Mouse (Mus musculus) liver, embryonic 16.5 days (tissue): ENCODE data around the gene Actn3. TPM values are rescaled to one million over a fixed set of nuclear protein-coding genes. Genes with fewer than 3 reads are reported as not detected.

ENCODE experiments used
- ATAC-seq: fragments of 200-750 bp; cut with Nextera tagmentation; 2 replicates; pipeline ENCODE4 v1.8.0; 2017; ENCODE audit warnings: low read depth, mild to moderate bottlenecking, moderate number of reproducible peaks, moderate library complexity
- H3K27ac ChIP-seq: fragments of 300-500 bp; sonication (generic); 2 replicates; pipeline ENCODE4 v1.5.1; 2014; ENCODE audit warnings: mild to moderate bottlenecking, low read length
- H3K27me3 ChIP-seq: fragments of 300-500 bp; sonication (generic); 2 replicates; pipeline ENCODE4 v1.6.1; 2014; ENCODE audit warnings: low read depth, low read length, mixed read lengths; ENCODE audit not compliant: control insufficient read depth, insufficient read depth
- H3K36me3 ChIP-seq: fragments of 300-500 bp; sonication (generic); 2 replicates; pipeline ENCODE4 v1.6.1; 2014; ENCODE audit warnings: mild to moderate bottlenecking; ENCODE audit not compliant: control insufficient read depth, insufficient read depth
- H3K4me1 ChIP-seq: fragments of 300-500 bp; sonication (generic); 2 replicates; pipeline ENCODE4 v1.6.1; 2014; ENCODE audit warnings: low read depth, low read length, mixed read lengths; ENCODE audit not compliant: control insufficient read depth
- H3K4me2 ChIP-seq: fragments of 300-500 bp; sonication (generic); 2 replicates; pipeline ENCODE4 v1.6.1; 2014; ENCODE audit warnings: low read depth, low read length, mixed read lengths
- H3K4me3 ChIP-seq: fragments of 300-500 bp; sonication (generic); 2 replicates; pipeline ENCODE4 v1.5.1; 2014; ENCODE audit warnings: low read depth, mild to moderate bottlenecking, low read length
- H3K9ac ChIP-seq: fragments of 300-500 bp; sonication (generic); 2 replicates; pipeline ENCODE4 v1.6.1; 2014; ENCODE audit warnings: low read depth, low read length
- H3K9me3 ChIP-seq: fragments of 300-500 bp; sonication (generic); replicated peaks from 2 replicates; pipeline ENCODE4 v1.6.1; 2016; ENCODE audit warnings: low read length; ENCODE audit not compliant: control insufficient read depth
- WGBS: fragments of 180-500 bp; shearing (Covaris S2); extraction: QIAGEN DNeasy Blood & Tissue Kit; methylation state at CpG from one replicate; pipeline ENCODE4 v1.1.7; 2014; ENCODE audit not compliant: insufficient replicate concordance; 5-methylcytosine and 5-hydroxymethylcytosine counted together
- polyA plus RNA-seq: library from polyadenylated mRNA; unstranded; fragments of >200 nt; fragmentation: Nextera tagmentation; extraction: Ambion mirVana; gene quantifications from 2 replicates; pipeline ENCODE4 v1.2.1, GENCODE M21; 2015

Actn3 gene
- polyA plus RNA-seq: 0.65 and 1.3 TPM in 2 replicates

DNA sequence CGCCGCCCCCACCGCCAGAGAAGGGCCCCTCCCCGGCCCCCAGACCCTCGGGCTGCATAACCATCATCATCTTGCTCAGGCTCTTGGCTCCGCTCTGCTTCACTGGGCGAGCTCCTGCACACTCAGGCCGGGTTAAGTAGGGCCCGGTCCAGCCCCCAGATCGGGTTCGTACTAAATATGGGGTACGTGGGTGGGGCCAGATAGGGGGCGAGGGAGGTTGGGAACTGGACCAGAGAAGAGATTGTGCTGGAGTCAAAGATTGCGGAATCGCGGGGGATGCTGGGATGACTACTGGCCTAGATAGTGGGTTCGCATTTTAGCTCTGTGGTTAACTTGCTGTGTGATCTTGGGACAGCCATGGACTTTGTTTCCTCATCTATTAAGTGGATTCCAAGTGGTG, at the start of gene Actn3:
Gene Actn3, minus strand, starts transcription at position 125 of the 400 bp plus-strand sequence.
- H3K4me3 ChIP-seq: peak within 1 kb of the TSS; percentile 79
- WGBS: 6% methylated on average over 17 of the region's 17 CpGs
- no peak for ATAC-seq
- no peaks in the 10 kb centered on the region; the same call in 1 of the 2 replicates for H3K36me3 ChIP-seq
- peaks cover 26% of the 10 kb centered on the region for H3K4me1 ChIP-seq
- peak within 1 kb of the TSS; percentile 81 for H3K27ac ChIP-seq
- no peaks in the 10 kb centered on the region; the same call in 1 of the 2 replicates for H3K27me3 ChIP-seq
- H3K9me3 ChIP-seq: no peaks in the 10 kb centered on the region
- peak within 1 kb of the TSS; percentile 90 for H3K4me2 ChIP-seq
- peak within 1 kb of the TSS; percentile 93 for H3K9ac ChIP-seq

DNA sequence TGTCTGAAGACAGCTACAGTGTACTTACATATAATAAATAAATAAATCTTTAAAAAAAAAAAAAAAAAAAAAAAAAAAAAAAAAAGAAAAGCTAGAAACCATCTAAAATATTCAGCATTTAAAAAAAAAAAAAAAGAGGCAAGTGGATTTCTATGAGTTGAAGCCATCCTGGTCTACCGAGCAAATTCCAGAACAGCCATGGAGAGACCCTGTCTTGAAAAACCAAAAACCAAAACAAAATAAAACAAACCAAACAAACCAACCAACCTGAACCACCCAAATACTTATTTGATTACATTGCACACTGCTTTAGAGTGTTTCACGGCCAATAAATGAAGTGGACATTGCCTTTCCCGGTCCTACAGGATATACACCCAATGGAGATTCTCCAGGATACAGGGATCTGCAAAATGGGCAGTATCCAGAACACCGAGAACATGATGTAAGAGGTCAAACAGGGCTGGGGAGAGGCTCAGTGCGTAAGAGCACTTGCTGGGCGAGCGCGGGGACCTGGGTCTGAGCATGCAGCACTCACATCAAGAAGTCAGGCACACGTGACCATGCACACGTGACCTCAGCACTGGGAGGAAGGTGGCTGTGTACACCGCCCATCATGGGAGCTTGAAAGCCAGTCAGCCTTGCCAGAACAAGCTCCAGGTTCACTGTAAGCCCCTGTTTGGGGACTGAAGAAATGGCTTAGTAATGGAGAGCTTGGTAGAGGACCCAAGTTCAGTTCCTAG, 47.6 kb upstream of the Actn3 start:
- Histone ChIP-seq H3K4me2 (no peak overlapping the region), H3K9ac (no peak overlapping the region), H3K27ac (no peak overlapping the region), H3K4me3 (no peak overlapping the region), H3K4me1 (peaks cover 16% of the 10 kb centered on the region), H3K27me3 (no peaks in the 10 kb centered on the region), H3K9me3 (no peaks in the 10 kb centered on the region), H3K36me3 (peaks cover 14% of the 10 kb centered on the region; the same call in 1 of the 2 replicates)
- WGBS: 87% methylated on average over 11 of the region's 11 CpGs
- ATAC-seq: no peak

DNA sequence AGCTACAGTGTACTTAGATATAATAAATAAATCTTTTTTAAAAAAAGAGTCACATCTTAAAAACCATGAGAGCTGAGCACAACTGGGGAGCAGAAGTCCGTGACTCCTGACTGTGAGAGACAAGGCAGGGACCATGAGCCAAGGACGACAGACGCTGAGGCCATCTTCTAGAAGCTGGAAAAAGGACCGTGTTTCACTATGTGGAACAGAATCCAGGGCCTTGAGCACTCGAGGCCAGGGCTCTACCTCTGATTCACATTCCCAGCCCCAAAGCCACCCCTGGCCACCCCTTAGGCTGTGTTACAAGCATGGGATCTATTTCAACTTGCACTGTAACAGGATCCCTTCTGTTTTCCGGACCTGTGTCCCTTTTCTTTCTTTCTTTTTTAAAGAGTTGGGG, 41.9 kb upstream of the Actn3 start:
- no peaks in the 10 kb centered on the region for H3K27me3 ChIP-seq
- no peaks in the 10 kb centered on the region for H3K9me3 ChIP-seq
- H3K4me1 ChIP-seq: no peaks in the 10 kb centered on the region
- H3K27ac ChIP-seq: no peak overlapping the region
- no peak overlapping the region for H3K4me3 ChIP-seq
- no peak for ATAC-seq
- H3K4me2 ChIP-seq: no peak overlapping the region
- H3K36me3 ChIP-seq: peaks cover 39% of the 10 kb centered on the region
- WGBS: 74% methylated on average over 6 of the region's 6 CpGs
- no peak overlapping the region for H3K9ac ChIP-seq

DNA sequence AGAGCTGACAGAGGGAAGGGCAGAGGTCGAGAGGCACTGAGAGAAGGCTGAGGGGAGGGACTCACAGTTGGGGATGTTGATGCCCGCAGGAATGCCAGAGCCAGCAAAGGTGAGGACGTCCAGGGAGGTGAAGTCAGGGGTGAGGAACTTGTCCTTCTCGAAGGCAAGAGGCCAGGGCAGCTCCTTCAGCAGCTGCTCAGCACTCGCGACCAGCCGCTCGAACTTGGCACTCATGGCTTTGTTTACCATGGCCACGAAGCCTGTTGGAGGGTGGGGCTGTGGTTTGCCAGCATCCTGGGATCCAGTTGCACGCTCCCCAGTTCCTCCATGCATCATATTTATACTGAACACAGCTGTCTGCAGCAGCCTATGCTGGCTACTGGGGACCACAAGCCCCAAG, 39.1 kb upstream of the Actn3 start:
- Histone ChIP-seq H3K27me3 (no peaks in the 10 kb centered on the region), H3K9ac (no peak overlapping the region), H3K4me3 (no peak overlapping the region), H3K36me3 (peaks cover 44% of the 10 kb centered on the region), H3K4me1 (no peaks in the 10 kb centered on the region; the same call in 1 of the 2 replicates), H3K4me2 (no peak overlapping the region), H3K27ac (no peak overlapping the region), H3K9me3 (no peaks in the 10 kb centered on the region)
- WGBS: 84% methylated on average over 10 of the region's 10 CpGs
- no peak for ATAC-seq

DNA sequence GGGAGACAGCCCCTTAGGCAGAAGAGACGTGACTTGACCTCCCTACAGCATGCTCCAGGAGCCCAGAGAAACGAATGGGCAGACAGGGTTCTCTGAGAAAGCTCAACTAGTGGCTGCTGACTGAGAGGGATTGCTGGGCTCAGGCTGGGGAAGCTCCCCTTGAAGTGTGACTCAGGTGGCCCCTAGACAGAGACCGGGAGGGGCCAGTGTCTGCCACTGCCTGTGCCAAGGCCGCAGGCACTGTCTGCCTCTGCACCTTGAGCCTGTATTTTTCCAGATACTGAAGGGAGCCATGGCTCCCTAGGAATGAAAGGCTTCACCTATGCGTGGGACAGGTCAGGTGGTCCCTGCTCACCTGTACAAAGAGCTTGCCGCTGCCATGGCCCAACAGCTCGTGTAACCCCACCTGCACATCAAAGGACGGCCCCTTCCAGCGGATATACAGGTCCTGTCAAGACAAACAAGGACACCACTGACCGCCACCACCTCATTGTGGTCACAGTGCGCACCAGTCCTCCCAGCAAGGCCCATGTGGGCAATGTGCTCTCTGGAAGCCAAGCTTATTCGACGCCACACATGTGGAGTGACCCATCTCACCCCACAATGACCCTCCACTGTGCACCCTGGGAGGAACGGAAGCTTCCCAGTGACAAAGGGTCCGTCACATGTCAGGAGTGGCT, 38.4 kb upstream of the Actn3 start:
- H3K27ac ChIP-seq: no peak overlapping the region
- whole genome bisulfite sequencing: 80% methylated on average over 15 of the region's 15 CpGs
- H3K27me3 ChIP-seq: no peaks in the 10 kb centered on the region
- no peak overlapping the region for H3K9ac ChIP-seq
- H3K4me3 ChIP-seq: no peak overlapping the region
- peaks cover 43% of the 10 kb centered on the region for H3K36me3 ChIP-seq
- ATAC-seq: no peak
- no peaks in the 10 kb centered on the region; the same call in 1 of the 2 replicates for H3K4me1 ChIP-seq
- H3K9me3 ChIP-seq: no peaks in the 10 kb centered on the region
- H3K4me2 ChIP-seq: no peak overlapping the region

DNA sequence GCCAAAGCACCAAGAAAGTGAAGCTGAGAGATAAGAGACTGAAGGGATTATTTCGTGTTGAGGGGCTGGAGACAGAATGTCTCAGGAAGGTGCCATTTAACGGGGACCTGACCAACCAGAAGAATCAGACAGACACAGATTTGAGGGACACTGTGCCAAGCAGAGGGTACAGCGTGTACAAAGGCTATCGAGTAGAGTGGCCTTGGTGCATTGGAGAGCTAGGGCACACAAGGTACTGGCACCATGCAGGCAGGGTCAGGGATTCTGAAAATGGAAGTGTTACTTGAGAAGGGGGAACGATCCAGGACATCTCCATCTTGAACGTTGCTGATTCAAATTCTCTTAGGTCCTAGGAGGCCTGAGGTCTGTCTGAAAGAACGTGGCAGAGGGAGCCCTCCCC, 31.7 kb upstream of the Actn3 start:
- Histone ChIP-seq H3K27me3 (no peaks in the 10 kb centered on the region), H3K36me3 (peaks cover 18% of the 10 kb centered on the region), H3K4me2 (no peak overlapping the region), H3K9ac (no peak overlapping the region), H3K4me1 (peaks cover 3% of the 10 kb centered on the region; the same call in 1 of the 2 replicates), H3K4me3 (no peak overlapping the region), H3K27ac (no peak overlapping the region), H3K9me3 (no peaks in the 10 kb centered on the region)
- 74% methylated on average over 7 of the region's 7 CpGs for WGBS
- no peak for ATAC-seq

DNA sequence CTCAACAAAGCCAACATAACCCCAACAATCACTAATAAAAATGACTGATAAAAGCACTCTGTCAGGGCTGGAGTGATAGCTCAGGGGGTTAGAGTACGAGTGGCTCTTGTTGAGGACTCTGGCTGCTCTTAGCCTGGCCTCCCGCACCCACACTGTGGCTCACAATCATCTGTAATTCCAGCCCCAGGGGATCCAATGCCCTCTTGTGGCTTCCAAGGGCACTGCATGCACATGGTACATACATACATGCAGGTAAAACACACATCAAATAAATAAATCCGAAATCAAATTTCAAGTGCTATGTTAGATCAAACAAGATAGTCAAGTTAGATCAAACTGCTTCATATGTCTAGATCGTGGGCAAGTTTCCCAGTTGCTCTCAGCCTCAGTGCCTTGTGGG, 30.4 kb upstream of the Actn3 start:
- WGBS: 66% methylated on average over 4 of the region's 4 CpGs
- H3K4me2 ChIP-seq: no peak overlapping the region
- no peaks in the 10 kb centered on the region for H3K9me3 ChIP-seq
- H3K27ac ChIP-seq: no peak overlapping the region
- ATAC-seq: no peak
- H3K9ac ChIP-seq: no peak overlapping the region
- H3K4me1 ChIP-seq: peaks cover 3% of the 10 kb centered on the region; the same call in 1 of the 2 replicates
- no peaks in the 10 kb centered on the region for H3K27me3 ChIP-seq
- H3K36me3 ChIP-seq: peaks cover 8% of the 10 kb centered on the region; the same call in 1 of the 2 replicates
- no peak overlapping the region for H3K4me3 ChIP-seq

DNA sequence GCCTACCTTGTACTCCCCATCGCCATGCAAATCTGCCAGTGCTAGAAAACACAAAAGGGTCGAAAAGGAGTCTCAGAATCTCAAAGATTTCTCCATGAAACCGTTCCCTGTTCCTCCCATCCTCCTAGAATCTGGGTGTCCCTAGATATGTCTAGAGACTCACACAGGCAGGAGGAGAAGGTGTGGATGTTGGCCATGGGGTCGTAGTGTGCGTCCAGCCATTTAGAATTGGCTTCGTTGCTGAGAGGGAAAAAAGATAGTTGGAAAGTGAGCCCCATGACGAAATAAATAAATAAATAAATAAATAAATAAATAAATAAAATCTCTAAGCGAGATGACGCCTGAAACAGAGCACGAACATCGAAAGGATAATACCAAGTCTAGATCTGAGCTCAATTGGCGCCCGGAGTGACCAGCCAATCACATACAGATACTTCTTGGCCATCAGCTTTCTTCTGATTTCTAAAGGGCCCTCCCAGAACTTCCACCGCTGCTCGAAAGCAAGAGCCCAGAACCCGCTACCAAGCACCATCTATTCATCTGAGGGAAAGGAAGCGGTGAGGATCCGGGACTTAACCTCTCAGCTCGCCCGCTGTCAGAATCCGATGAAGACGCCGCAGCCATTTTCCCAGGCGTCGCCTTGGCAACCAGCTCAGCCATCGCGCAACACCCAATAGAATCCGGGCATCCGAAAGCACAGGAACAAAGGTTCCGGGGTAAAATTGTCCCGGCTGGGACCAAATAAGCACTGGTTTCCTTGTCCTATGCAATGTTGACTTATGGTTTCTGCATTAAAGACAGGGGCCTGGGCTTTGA, 28.5 kb upstream of the Actn3 start, which contains the start of gene Bbs1:
Gene Bbs1, minus strand, starts transcription at position 650 of the 816 bp plus-strand sequence.
- Histone ChIP-seq H3K4me1 (peaks cover 3% of the 10 kb centered on the region; the same call in 1 of the 2 replicates), H3K27ac (no peak within 1 kb of the TSS), H3K36me3 (peaks cover 8% of the 10 kb centered on the region; the same call in 1 of the 2 replicates), H3K4me2 (peak within 1 kb of the TSS; percentile 79), H3K4me3 (peak within 1 kb of the TSS; percentile 70), H3K9ac (peak within 1 kb of the TSS; percentile 55), H3K27me3 (no peaks in the 10 kb centered on the region), H3K9me3 (no peaks in the 10 kb centered on the region)
- 10% methylated on average over 31 of the region's 31 CpGs for WGBS
- ATAC-seq: peak; percentile 65; the same call in 1 of the 2 replicates
